Mouse (Mus musculus) ovary, postnatal 36 days (tissue): ENCODE data around the gene Inf2.

ENCODE experiments used
- DNase-seq: peaks from one replicate; pipeline ENCODE4 v3.0.0; 2022; ENCODE audit warnings: low spot score, mixed read lengths

The Inf2 gene

DNA sequence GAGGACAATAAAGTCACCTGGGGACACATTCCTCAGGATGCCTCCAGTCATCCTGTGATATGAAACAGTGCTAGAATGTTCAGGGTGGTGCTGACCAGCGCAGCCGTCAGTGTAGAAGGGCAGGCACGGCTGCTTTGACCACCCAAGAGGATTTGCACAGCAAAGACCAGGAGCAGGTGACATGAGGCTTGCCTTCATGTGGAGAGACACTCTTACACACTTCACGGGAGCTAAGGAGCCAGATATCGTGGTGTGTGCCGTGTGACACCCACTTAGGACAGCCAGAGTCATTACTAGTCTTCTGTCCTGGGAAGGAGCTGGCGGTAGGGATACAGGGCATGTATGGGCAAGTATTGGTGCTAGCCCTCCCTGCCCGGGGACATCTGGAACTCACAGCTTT is 18.4 kb upstream of the Inf2 start:
- DNase-seq, result no peak

DNA sequence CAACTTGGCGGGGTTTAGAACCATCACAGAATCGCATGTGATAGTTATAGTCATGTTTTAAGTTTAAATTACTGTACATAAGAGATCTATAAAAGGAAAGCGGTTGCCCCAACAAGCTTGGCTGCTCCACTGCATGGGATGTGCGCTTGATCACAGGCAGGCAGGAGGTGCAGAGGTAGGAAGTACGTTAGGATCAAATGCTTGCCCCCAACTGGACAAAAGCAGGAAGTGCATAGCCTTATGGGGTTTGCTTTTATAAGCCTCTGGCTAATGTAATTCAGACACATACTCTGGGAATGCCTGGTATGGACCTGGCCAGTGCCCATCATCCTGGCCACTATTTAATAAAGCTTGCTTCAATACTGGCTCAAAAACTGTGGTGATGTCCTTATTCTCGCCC is 17.5 kb upstream of the Inf2 start:
- DNase-seq, result no peak

DNA sequence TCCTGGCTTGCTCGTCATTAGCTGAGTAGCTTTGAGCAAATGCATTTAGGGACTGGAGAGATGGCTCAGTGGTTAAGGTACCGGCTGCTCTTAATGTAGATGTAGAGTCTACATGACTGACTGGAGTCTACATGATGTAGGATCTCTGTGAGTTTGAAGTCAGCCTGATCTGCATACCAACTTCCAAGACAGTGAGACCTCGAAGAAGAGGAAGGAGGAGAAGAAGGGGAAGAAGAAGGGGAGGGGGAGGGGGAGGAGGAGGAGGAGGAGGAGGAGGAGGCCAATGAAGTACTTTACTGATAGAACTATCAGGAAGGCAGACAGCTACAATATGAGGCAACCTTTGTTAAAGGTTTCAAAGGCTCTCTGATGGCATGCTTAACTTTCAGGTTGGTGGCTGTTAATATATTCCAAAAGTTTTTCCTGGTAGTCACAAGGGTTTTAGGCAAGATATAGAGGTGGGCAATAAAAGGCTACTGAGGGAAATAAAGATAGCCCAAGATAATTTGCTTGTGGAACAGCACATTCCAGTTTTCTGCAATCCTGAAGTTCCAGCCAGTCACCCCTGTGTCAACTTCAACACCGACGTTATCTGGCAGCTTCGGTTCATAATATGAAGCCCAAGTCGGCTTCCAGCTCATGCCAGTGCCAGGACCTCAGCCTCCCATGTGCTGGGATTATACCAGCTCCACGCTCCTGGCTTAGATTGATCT is 13.2 kb upstream of the Inf2 start:
- DNase-seq, result no peak

DNA sequence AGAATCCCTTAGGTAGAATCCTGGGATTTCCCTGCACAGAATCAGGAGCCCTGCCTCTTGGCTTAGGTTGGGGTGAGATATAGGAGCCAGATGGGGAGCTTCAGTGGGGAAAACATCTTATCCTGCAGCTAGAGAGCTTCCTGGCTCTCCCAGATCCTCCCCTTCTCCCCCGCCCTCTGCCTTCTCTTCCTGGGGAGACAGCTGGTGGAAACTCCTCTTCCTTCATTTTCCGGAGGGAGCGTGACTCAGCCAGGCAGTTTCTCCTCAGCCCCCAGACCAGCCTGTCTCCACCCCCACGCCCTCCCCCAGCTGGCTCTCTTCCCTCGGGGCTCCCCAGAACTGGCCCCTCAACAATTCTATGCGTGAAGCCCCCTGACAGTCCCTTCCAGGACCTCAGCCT is 12.2 kb upstream of the Inf2 start:
- DNase-seq, result no peak

DNA sequence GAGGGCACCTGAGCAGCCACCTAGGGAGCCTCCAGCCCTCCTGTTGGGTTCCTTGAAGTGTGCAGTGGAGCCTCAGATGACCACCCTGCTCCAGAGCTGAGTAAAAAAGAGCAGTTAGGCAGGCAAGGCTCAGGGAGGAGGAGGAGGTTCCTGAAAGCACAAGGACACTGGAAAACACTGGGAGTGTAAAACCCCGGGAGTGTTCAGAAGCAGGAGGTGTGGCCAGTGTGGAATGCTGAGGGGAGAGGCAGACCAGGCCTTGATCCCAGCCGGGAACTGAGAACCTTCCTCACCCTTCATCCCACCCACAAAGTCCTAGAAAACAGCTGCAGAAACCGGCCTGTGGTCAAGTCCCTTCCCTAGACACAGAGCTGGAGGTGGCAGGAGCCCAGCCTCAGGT is 11.8 kb upstream of the Inf2 start:
- DNase-seq, result no peak

DNA sequence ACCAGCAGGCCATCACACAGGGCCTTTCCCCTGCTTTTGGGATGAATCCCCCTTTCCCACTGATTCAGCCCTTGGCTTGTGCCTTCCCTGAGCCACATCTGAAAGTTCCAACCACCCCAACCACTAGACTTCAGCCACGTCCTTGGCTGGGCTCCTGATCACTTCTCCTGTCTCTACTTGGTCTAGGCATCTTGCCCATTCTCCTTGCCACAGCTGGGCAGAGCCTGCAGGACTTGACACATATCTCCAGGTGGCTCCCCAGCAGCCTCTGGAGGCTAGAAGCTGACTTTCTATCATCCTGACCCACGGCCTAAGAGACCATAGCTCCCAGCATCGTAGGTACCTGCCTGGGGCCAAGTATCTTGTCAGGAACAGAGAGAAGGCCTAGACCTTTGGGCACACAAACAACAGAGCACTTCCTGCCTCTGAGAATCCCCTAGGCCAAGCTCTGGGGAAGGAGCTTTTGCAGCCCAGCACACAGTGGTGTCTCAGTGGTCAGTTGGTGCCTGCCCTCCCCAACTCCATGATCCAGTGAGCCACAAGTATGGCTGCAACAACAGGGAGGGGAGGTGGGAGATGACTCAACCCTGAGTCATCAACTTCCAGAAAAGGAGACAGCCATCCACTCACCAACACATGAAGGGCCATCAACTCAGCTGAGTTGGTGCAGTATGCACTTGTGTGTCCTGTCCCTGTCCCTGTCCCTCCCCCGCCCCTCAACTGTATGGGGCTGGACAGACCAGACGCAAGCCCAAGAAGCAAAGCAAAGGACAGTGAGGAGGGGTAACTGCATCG is 10.1 kb upstream of the Inf2 start:
- no peak for DNase-seq

DNA sequence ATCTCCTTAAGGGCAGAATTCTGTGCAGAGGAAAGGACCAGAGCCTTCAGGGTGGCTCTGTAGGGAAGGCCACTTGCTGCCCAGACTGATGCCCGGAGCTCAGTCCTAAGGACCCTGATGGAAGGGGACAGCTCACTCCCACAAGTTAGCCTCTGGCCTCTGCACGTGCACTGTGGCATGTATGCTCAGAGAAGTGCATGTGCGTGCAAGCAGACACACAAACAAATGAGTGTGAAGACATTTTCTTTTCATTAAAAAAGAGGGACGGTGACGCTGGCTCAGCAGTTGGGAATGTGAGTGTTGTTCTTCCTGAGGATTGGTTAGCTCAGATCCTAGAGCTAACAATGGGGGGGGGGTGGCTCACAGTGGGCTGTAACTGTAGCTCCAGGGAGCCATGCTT is 9.2 kb upstream of the Inf2 start:
- DNase-seq, result no peak

DNA sequence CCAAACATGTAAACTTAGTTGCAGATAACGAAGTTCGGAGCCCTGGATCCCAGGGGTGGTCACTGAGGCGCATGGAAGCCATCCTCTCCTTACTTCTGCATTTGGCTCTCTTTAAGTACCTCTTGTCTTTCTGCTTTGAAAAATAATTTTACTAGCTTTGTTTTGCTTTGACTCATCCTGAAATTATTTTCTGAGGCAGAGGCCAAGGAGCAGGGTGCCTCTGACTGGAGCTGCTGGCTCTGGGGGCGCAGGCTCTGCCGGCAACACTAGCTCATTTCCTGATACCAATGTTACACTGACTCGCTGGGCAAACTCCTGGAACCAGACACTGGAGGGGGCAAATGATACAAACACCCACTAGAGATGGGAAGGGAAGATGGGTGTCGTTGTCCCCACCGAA is 8.7 kb upstream of the Inf2 start:
- DNase-seq, result no peak

DNA sequence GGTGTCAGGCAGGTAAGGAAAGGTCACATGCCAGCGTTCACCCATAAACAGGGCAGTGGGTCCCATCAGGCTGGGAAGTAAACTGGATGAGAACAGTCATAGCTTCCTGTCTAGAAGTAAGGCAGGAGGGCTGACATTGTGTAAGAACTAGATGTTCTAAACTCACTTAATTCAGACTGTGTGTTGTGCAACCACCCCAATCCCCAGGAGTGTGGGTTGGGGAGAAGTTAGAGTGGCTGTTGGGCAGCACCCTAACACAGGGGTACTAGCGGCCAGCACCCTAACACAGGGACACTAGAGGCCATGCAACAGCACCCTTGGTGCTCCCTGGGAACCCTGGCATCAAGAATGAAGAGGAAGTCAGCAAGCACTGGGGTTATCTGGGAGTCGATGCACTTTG is 7.5 kb upstream of the Inf2 start:
- no peak for DNase-seq

DNA sequence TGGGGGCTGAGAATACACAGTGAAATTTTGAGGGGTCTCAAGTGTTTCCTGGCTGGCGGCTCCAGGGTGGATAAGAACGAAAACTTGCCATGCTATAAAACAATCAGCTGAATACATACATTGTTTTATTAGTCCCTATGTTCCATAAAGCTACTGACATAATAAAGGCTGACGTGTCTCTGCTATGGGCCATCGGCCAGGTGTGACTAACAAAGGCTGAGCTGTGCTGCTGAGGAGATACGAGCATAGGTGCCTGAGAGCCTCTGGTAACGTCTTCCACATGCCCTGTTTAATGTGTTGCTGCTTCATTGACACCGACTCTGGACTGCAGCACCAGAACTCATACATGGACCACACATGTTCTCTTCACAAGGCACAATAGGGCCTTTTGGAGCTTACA is 3.6 kb upstream of the Inf2 start:
- no peak for DNase-seq

DNA sequence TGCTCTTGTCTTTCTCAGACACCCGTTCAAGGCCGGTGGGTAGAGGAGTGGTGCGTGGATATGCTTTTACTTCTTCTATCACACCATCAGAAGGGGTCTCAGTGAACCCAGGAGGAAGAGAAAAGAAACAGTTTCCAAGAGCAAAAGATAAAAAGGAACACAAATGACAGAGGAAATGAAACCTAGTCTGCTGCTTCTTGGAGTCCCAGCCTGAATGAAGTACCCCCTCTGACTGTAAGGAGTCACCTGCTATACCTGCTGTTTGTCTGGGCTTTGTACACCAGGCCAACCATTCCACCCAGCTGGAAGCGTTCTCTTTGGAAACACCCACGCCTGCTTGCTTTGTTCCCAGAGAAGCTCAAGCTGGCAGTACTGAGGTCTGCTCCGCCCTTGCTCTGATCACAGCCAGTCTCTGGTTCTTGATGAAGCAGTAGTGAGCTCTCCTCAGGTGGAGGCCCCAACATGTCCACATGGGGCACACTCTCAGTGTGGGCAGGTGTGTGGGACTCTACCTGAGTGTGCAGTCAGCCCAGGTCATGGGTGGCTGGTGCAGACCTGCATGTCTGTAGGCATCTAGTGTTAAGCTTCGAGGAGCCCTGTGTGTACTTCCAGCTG is 2.6 kb upstream of the Inf2 start:
- no peak for DNase-seq

DNA sequence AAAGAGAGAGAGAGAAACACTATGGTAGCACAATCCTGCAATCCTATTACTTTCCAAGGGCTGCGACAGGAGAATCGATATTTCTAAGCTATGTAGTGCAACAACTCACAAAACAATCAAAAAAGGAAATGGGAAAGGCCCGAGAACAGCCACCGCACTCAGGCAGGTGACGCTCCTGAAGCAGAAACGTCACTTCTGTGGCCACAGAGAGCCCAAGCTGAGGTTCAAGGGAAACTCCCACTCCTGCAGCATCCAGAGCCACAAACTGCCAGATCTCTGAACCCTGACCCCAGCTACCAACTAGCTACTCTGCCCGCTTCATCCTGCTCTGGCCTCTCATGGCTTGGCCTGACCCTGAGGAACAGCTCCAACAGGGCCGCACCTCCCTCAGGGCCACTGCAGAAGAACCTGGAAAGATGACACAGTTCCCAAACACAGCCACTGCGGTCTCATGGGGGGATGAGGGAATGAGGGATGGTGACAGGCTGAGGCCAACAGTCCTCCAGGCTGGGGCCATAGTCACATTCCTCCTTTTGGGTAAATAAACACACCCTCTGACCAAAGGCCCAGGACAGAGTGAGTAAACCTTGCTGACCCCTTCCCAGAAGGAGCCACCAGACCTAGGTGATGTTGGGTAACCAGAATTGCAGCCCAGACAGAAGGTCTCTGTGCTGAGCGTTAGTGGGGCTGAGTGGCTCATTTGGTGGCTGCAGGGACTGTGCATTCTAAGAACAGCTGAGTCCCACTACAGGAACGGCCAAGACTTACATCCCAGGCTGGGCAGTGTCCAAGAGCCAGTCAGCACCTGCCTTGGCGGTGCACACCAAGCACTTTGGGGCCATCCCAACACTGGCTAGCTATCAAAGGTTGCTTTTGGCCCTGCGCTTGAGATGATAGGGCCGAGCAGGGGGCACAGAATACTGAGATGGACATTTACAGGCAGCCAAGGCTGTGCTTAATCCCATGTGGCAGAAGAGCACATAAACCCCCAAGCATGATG is 1.2 kb upstream of the Inf2 start:
- no peak for DNase-seq

DNA sequence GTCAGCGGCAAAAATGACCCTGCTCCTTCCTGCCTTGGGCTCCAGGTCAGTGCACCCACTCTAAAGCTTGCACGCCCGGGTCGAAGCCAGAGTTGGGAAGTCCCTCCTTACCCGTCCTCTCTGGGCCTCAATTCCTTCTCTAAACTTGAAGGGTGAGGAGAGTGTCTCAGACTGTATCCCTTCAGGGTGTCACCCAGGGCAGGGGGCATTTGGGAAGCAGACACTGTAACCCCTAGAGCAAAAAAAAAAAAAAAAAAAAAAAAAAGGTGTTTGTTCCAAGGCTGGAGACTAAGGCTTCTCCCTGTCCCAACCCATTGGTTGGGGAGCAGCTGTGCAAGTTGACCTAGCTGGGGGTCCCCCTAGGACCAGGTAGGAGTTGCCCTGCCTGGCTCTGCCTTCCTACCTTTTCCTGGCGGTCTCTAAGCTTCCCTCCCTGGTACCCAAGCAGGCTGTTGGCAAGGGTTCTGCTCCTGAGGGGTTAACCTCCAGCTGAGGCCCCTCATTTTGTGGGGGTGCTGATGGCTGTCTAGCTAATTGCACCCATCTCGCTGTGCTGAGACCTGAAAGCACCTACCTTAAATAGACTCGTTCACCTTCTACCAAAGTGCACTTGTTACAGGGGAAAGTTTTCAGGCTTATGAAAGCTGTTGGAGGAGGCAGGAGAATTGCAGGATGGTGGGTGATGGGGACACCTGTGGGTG is 1.1 kb downstream of the Inf2 start:
- DNase-seq, result no peak

DNA sequence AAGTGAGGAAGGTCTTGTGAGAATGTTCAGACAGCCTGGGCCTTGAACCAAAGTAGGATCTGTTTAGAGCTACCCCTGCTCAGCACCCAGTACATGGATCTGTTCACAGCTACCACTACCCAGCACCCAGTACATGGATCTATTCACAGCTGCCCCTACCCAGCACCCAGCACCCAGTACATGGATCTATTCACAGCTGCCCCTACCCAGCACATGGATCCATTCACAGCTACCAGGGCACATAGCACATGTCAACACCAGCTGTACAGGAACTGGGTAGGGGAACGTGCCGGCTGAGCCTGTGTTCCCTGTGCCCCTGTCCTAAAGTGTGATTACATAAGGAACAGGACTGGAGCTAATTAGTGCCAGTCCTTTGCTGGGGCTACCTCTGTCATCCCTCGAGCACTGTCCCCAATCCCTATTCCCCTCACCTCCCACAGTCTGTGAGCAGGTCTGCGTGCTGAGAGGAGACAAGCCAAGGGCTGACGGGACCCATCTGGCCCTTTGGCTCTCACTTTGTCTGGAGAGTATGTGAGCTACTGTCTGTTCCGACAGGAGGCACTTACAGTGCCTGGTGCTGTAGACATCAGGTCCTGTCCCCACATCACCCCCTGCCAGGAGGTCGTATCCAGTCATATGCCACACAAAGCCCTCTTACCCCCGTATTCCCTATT is 2.1 kb downstream of the Inf2 start:
- no peak for DNase-seq

DNA sequence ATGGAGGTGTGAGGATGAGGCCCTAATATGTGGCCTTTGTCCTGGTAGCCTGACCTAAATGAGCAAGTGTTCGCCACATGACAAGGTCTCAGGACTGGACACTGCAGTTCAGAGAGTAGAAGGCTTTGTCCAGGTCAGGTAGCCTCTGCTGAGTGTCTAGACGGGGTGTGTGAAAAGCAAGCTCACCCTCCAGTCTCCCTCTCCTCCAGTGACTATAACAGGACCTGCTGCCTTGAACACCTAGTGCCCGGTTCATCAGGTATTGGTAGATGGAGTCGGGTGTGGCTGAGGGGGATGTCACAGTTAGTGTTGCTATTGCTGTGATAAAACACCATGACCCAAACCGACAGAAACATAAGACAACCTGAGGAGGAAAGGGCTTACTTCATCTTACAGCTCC is 2.7 kb downstream of the Inf2 start:
- no peak for DNase-seq

DNA sequence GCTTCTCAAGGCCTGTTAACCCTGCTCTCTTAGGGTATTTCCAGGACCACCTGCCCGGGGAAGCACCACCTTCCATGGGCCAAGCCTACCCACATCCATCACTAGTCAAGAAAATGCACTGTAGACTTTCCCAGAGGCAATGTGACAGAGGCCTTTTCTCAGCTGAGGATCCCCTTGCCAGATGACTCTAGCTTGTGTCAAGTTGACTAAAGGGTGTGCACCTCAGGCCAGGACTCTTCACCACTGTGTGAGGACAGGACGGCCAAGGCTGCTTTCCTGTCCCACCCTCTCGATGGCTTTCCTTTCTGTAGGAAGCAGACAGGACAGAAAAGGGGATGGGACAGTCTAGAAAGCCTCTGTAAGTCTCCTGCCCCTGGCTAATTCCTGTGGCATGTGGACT is 3.1 kb downstream of the Inf2 start:
- DNase-seq, result no peak

DNA sequence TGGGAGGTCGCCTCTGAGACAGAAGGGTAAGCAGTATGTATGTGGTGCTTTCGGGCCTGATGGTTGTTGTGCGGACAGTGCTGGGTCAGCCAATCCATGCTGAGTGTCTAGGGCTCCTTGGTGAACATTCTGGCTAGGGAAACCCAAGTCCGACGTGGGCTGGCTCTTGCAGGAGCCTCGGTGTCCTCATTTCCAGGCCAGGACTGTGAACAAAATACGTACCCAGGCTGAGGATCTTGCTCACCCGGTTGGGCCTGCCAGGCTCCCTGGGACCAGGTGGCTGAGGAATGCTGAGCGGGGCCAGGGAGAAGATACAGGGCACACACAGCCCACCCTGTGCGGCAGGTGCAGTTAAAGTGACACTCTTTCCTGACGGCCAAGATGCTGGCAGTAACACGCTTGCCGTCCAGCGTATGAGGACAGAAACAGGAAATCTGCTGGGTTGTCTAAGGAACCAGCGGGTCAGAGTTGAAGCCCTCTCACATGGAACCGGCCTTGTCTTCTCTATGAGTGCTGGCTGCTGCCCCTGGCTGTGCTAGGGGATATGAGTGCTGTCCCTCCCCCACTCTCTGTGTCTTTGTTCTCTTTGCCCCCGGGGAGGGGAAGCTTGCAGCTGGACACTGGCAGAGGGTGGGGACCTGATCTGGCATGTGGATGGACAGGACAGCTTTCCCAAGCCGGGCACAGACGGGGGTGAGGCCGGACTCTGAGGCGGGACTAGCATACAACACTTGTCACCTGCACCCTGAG is 4.6 kb downstream of the Inf2 start:
- no peak for DNase-seq

DNA sequence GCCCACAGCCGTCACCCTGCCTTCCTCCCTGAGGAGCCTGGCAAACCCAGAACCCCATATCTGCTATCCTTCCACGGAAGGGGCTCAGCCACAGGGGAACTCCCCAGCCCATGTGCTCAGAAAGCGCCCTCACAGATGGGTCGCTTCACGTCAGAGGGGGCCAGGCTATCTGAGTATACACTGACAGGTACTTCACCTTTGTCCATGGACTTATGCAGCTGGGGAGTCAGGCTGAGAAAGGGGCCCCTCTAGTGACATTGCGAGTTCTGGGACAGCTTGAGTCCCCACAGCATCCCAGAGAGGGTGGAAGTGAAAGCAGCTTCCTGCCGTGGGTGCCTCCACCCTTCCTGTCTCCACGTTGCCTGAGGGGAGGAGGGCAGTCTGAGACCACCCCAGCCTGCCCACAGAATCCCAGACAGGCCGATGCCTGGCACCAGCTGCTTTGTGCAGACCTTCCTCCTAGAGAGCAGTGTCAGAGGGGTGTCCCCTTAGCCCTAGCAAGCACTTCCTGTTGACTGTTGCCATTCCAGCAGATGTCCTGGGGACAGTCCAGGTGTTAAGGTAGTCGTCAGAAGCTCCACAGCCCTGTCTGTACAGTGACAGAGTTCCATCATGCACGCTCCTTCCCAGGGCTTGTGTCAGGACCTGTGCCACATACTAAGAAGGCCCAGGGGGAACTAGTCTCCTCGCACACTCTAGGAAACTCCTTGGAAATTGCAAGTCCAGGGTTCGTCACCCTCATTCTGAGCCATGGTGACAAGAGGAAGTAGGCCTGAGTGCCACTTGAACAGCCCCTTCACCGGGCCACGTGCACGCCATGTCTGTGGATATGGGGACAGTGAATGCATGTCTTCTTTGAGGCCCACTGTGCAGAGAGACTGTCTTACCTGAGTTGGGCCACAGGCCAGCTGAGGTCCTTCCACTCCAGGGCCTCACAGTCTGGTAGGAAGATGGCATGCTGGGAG is 5.6 kb downstream of the Inf2 start:
- DNase-seq, result no peak

DNA sequence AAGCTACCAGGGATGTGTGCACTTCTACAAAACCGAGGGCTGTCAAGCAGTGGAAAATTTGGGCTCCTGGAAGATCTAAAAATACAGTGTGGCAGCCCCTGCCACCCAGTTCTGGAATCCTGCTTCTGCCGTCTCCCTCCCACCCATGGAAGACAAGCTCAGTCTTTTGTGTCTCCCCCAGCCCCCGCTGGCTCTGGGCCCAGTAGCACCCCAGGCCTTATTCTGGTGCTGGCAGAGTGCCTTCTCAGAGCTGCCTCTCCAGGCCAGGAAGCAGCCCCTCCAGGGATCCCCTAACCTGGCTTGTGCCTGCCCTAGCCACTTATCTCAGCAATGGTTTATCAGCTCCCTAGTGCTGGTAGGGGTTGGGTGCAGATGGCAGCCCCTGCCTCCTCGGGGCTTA is 6.4 kb downstream of the Inf2 start:
- no peak for DNase-seq
